Mouse (Mus musculus) embryo, embryonic 10 days (tissue): ENCODE data around the gene Dcaf11.
A peak's percentile ranks its signal among the peaks of the same experiment; 100 is the strongest.

Experiments
- DNase-seq: peaks from one replicate; pipeline ENCODE4 v3.0.0-alpha.2; 2015; ENCODE audit warnings: low spot score

Dcaf11 gene

DNA sequence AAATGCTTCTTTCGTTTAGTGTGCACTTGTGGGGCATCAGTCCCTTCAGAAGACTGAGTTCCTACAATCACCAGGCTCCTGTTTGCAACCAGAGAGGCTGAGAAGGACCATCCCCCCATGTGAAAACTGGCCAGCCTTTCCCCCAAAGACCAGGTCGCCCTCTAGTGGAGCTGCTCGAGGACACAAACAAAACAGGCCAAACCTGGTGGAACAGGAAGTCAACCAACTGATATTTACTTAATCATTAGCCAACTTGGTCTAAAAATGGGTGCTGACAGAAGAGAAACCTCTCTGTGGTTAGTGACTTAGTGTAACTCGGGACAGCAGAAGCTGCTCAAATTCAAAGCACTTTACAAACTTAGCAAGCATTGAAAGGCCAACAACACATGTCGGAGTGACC, 2.8 kb upstream of the Dcaf11 start:
- DNase-seq, result peak; percentile 84

GRCm38 (mm10) chr14:55557587-55557986, 2.2 kb upstream of the Dcaf11 start:
- no peak for DNase-seq

- DNase-seq, result no peak
Observed at GRCm38 (mm10) chr14:55558740-55559448, 912 bp upstream of the Dcaf11 start.

GRCm38 (mm10) chr14:55560202-55561073, 632 bp downstream of the Dcaf11 start, which contains the start of gene A730061H03Rik:
Gene A730061H03Rik (minus strand): TSS chr14:55560406.
- peak; percentile 98 for DNase-seq

DNA sequence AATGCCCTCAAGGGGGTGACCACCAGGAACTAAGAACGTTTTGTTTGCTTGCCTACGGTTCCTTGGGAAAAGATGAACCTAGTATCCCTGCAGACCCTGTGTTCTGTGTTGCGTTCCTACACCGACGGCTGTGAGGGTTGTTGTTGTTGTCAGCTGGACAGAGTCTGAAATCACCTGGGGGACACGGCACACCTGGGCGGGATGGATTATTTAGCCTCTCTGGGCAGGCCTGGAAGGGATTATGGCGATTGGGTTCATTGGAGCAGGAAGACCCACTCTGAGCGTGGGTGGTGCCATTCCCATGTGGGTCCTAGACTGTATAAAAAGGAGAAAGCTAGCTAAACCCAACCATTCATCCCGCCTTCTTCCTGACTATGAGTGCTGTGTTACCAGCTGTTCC, 2.1 kb downstream of the Dcaf11 start:
- DNase-seq, result no peak

- no peak for DNase-seq
Observed at GRCm38 (mm10) chr14:55563249-55563648, 3.4 kb downstream of the Dcaf11 start.

- DNase-seq, result no peak
Observed at GRCm38 (mm10) chr14:55565748-55566147, 5.9 kb downstream of the Dcaf11 start.

DNA sequence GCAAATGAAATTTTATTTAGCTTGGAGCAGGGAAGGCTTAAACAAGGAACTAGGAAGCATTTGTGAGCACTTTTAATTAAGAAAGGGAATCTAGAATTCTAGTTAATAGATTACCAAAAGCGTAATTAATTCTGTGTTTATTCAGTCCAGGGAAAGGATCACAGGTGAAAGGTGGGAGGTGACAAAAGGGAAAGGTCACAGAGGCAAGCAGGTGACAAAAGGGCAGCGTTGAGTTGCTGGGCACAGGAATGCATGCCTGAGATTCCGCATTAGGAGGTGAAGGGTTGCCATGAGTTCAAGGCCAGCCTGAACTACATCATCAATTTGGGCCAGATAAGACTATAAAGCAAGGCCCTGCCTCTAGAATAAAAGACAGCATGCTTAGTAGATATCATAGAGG, 7.7 kb downstream of the Dcaf11 start:
- DNase-seq, result no peak

DNA sequence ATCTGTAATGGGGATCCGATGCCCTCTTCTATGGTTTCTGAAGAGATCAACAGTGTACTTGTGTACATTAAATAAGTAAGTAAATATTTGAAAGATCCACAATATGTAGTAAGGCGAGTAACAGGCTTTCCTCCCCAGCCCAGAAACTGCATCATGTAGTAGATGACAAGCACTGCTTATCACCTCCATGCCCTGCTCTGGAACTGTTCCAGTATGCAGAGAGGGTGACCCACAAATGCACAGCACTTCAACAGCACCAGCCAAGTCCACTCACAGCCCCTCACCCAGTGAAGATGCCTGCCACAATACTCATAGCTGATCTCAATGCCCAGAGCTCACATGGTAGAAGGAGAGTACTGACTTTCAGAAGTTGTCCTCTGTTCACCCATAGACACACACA, 10.8 kb downstream of the Dcaf11 start:
- no peak for DNase-seq

GRCm38 (mm10) chr14:55571760-55572159, 12.0 kb downstream of the Dcaf11 start:
- DNase-seq, result no peak

GRCm38 (mm10) chr14:55575302-55575701, 15.5 kb downstream of the Dcaf11 start, which contains the start of gene Fitm1:
Gene Fitm1 (plus strand): TSS chr14:55575617.
- no peak for DNase-seq

DNA sequence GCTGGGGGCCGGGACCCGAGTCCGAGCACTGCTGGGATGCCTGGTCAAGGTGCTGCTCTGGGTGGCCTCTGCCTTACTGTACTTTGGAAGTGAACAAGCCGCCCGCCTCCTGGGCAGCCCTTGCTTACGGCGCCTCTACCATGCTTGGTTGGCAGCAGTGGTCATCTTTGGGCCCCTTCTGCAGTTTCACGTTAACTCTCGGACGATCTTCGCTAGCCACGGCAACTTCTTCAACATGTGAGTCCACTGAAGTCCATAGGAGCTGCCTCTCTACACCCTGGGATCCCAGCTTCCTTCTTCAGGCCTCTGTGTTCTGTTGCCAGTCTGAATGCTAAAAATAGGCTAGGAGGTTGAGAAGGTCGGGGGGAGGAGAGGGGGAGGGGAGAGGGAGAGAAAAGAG, 15.9 kb downstream of the Dcaf11 start:
- no peak for DNase-seq

DNA sequence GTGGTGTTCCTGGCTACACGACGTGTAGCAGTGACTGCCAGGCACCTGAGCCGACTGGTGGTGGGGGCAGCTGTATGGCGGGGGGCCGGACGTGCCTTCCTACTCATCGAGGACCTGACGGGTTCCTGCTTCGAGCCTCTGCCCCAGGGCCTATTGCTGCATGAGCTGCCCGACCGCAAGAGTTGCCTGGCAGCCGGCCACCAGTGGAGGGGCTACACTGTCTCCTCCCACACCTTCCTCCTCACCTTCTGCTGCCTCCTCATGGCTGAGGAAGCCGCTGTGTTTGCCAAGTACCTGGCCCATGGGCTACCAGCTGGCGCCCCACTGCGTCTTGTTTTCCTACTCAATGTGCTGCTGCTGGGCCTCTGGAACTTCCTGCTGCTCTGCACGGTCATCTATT, 16.6 kb downstream of the Dcaf11 start:
- no peak for DNase-seq

- DNase-seq, result peak; percentile 86
Observed at GRCm38 (mm10) chr14:55577871-55578667, 18.3 kb downstream of the Dcaf11 start, which contains the start of gene Psme1. Gene Psme1 (plus strand): TSS chr14:55578123.

DNA sequence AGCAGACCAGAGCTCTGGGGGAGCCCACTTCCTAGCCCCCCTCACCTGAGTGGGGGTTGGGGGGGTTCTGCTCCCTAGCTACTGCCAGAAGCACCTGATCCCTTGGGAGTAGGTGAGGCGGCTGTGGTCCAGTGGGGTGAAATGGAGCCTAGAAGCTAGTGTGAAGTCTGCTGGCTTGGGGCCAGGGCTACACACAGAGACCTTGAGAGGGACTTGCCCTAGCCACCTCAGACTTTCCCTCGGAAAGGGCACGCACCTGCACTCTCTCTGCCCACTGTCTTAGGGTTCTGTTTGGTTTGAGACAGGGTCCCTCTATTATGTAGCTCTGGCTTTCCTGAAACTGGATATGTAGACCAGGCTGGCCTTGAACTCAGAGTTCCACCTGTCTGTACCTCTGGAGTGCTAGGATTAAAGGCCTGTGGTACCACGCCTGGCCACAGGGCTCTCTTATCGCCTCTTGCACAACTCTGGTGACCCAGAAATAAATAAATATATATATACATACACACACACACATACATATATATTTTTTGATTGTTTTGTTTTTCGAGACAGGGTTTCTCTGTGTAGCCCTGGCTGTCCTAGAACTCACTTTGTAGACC, 19.0 kb downstream of the Dcaf11 start:
- DNase-seq, result no peak

GRCm38 (mm10) chr14:55579511-55580496, 20.0 kb downstream of the Dcaf11 start:
- no peak for DNase-seq

DNA sequence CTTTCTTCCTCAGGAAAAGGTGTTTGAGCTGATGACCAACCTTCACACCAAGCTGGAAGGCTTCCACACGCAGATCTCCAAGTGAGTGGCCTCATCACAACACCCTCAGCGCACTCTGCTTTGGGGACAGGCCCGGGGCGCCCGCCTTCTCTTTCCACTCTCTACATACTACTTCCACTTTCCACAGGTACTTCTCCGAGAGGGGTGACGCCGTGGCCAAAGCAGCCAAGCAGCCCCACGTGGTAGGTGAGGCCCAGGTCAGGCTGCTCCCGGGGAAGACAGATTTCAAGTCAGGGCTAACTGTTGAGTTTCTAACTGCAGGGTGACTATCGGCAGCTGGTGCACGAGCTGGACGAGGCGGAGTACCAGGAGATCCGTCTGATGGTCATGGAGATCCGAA, 20.9 kb downstream of the Dcaf11 start:
- no peak for DNase-seq

DNA sequence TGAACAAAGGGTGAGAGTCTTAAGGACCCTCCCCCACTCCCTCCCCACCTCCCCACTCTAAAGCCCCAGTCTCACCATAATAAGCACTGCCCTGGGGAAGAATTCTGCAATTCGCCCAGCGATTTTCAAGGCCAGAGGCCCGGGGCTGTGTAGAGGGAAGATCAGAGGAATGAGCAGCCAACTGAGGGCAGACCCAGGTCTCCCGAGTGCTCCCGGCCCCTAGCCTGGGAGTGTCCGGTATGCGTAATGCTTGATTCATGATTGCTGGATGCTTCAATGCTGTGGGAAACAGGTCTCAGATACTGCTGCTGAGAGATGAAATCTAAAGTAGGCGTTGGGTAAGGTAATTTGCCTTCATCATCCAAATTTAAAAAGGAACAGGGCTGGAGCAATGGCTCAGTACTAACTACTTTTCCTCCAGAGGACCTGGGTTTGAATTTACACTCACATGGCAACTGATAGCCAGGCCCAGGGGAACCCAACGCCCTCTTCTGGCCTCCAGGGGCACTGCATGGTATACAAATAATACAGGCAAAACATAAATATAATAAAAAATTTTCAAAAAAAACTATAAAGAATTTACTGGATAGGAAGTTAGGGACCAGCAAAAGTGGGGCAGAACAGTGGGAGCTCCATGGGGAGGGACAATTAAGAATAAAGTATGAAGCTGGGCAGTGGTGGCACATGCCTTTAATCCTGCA, 22.3 kb downstream of the Dcaf11 start:
- DNase-seq, result no peak

DNA sequence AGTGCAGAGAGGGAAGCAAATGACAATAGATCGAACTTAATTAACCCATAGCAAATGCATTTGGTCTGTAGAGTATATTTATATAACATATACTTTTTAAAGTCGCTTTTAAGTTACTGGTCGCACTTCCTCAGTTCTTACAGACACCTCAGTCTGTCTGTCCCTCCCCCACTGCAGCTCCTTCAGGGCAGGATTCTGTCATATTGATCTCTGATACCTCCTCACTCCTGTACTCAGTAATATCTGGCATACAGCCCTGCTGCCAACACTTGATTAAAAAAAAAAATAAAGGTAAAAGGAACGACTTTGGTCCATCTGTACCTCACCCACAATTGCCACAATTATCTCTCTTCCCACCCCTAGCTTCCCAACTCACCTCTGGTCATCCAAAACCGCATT, 24.5 kb downstream of the Dcaf11 start:
- DNase-seq, result no peak
